Mouse (Mus musculus) gonadal fat pad, adult 2 months (tissue): ENCODE data around the gene Hist1h2ai. TPM values are rescaled to one million over a fixed set of nuclear protein-coding genes. Genes with fewer than 3 reads are reported as not detected.
A peak's percentile ranks its signal among the peaks of the same experiment; 100 is the strongest.
"Not testable (repeated sequence)": the region's sequence is repeated elsewhere in the genome, so short reads cannot be mapped to it uniquely, and the experiment has no call there.

Experiments
- DNase-seq: peaks from one replicate; pipeline ENCODE4 v3.0.0-alpha.2; 2012; ENCODE audit warnings: low read depth
- polyA plus RNA-seq: library from polyadenylated mRNA; depleted of rRNA; stranded (reverse); fragments of >200 nt; gene quantifications from 2 replicates; pipeline ENCODE4 v1.2.3, GENCODE M21; 2012

Gene Hist1h2ai
- polyA plus RNA-seq, 1 experiment: 4.3 TPM

DNA sequence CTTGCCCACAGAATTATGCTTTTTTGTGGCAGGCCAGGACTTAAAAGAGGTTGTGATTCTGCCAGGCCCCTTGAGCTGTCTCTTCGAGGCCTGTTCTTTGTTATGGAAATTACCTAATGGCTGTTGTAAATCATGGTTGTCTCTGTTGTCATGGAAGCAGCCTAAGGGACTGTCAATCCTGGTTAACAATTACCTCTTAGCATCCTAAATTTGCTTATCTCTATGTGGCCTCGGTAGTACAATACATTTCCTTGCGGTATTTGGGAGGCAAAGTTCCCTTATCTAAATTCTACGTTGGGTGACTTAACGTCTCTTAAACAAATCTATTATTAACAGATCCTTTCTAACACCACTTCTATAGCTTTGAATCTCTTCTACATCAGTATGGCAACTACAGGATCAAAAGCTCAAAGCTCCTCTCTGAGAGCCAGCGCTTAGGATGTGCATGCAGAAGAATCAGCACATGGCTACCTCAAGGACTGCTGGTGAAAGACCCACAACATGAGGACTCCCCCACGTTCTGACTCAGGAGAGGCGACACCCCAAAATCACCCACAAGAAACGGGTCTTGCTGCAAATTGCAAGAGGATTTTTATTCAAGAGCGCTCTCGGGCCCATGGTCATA, 11.8 kb downstream of the Hist1h2ai start:
- no peak for DNase-seq

DNA sequence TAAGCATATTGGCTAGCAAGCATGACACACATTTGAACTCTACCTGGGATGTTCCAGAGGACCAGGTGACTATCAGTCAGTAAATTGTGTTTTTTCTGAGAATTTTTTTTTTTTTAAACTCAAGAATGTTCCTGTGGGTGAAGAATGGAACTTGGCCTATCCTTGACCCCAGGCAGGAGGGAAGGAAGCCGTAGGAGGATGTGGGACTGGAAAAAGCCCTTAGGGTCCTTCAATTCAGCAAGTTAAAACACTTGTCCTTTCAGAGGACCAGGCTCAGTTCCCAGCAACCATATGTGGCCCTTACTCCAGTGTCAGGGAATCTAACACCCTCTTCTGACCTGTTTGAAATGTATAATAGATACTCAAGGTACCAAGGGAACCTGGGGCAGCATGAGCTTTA, 13.3 kb downstream of the Hist1h2ai start:
- no peak for DNase-seq

DNA sequence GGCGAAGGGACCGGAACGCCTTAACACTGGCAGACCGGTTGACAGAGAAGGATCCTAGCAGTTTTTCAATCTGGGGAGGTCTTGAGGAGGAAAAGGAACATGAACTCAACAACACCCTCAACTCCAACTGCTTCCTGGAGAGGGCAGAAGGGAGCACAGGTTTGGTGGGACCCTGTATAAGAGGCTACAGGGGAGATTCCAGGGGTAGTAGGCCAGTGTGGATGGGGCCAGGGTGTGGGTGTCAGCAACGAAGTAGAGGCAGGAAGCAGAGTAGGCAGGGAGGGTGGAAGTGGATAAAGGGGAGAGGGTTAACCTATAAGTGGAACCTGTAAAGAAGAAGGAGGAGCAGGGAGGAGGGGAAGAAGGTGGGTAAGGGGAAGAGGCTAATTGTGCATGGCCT, 17.2 kb downstream of the Hist1h2ai start:
- DNase-seq: no peak

DNA sequence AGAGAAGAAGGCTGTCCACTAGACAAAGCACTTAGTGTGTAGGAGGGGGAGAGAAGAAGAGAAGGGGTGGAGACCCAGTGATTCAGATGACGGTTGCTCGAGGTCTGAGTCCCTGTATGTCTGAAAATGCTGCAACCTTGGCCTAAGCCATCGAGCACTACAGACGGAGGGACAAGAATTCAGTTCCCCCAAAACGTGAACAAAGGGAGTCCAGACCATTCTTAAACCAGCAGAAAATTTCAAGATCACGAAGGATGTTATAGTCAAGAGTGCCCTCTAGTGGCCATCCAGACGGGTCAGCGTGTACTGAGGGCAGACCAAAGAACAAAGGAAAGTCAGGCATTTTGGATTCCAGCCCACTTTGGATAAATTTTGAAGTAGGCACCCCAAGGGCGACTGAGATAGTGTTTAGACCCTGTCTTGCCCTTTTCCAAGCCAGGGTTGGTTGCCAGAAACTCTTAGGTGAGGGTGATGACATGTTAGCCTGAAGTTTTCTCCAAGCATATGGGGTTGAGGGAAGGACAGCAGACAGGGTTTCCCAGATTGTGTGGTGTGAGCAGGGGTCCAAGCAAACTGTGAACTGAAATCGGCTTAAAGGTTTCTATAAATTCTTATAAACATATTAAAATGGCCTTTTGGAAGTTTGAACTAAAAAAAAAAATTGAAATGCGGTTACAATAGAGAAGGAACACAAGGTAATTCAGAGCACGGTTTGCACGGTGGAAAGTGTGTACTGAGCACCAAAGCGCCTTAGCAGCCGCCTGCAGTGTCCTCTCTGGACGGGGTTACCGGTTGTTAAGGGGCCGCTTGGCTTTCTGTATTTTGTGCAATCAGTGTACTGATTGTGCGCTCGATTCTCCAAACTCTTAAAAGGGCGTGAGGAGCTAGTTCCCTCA, 18.0 kb downstream of the Hist1h2ai start:
- no peak for DNase-seq

DNA sequence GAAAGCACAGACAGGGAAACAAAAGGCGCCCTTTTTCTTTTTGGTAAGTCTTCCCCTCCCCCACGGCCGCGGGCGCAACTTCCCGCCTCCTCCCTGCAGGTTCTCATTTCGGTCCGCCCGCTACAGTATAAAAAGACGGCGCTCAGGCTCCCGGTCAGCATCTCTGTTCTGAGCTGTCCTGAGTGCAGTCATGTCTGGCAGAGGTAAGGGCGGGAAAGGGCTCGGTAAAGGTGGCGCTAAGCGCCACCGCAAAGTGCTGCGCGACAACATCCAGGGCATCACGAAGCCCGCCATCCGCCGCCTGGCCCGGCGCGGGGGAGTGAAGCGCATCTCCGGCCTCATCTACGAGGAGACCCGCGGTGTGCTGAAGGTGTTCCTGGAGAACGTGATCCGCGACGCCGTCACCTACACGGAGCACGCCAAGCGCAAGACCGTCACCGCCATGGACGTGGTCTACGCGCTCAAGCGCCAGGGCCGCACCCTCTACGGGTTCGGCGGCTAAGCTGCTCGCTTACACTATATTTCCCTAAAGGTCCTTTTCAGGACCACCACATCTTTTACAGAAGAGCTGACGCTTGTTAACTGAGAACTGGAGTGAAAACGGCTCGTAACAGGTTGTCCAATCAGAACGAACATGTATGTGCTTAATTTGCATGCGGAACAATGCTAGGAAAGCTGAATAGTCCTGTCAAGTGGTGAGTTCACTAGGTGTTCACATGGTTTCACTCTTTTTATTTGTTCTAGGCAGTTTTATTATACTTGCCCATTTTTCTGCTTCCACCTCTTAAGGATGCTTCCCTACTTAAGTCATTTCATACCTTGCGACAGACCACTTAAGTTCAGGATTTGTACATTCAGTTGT, 18.9 kb downstream of the Hist1h2ai start, which contains the start of gene Hist1h4j:
Hist1h4j (plus strand) TSS at position 159 of the 862 bp plus-strand sequence.
- DNase-seq: not testable (repeated sequence)

DNA sequence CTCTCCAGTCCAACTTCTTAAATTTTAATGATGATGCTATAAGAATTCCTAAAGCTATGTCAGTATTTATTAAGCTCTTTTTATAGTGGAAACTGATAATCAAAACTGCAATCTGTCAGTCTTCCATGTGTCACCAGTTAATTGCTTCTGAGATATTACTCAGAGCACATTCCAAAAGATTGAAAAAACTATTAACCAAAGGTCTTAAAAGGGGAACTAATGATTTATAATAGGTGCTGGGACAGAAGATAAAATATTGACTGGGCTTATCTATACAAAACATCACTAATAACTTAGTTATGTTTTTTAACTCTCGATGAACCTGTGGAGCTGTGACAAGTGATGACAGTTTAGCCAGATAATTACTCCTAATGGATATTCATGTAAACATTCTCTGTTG, 28.8 kb downstream of the Hist1h2ai start:
- DNase-seq: no peak

DNA sequence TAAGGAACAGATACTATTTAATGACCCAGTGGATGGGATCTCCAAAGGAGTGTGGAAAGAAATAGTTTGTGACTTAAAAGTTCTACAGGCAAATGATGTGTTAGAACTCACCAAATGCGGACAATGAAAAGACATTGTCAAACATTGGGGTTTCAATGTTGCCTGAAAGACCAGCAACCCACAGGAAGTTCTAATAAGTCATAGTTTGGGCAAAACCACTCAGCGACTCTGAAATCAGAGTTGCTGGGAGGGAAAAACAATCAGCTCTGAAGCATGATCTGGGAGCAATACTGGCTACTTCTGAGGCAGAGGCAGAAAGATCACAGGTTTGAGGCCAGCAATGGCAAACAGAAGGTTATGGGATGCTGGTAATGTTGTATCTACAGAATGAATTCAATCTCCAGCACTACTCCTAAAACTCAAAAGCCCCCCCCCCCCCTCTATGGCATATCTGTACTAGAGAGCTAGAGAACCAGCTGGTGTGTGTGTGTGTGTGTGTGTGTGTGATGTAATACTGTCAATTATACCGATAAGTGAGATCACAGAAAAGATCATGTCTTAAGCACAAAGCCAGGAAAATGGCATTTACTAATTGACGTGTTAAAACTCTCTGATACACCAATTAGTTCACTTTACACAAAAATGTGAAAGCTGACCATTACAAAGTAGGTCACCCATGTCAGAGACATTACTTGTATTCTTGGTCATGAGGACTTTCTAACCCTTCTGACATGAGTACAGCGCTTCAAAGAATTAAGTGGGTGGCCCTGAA, 33.4 kb downstream of the Hist1h2ai start:
- DNase-seq: no peak

DNA sequence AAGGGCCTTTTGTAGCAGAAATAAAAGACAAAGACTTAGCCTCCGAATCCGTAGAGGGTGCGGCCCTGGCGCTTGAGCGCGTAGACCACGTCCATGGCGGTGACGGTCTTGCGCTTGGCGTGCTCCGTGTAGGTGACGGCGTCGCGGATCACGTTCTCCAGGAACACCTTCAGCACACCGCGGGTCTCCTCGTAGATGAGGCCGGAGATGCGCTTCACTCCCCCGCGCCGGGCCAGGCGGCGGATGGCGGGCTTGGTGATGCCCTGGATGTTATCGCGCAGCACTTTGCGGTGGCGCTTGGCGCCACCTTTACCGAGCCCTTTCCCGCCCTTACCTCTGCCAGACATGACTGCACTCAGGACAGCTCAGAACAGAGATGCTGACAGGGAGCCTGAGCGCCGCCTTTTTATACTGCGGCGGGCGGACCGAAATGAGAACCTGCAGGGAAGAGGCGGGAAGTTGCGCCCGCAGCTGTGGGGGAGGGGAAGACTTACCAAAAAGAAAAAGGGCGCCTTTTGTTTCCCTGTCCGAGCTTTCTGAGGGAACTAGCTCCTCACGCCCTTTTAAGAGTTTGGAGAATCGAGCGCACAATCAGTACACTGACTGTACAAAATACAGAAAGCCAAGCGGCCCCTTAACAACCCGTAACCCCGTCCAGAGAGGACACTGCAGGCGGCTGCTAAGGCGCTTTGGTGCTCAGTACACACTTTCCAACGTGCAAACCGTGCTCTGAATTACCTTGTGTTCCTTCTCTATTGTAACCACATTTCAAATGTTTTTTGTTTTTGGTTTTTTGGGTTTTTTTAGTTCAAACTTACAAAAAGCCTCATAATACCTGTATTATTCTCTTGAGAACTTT, 34.2 kb downstream of the Hist1h2ai start, which contains the start of gene Hist1h4k:
Hist1h4k (minus strand) TSS at position 347 of the 859 bp plus-strand sequence.
- DNase-seq: not testable (repeated sequence)

DNA sequence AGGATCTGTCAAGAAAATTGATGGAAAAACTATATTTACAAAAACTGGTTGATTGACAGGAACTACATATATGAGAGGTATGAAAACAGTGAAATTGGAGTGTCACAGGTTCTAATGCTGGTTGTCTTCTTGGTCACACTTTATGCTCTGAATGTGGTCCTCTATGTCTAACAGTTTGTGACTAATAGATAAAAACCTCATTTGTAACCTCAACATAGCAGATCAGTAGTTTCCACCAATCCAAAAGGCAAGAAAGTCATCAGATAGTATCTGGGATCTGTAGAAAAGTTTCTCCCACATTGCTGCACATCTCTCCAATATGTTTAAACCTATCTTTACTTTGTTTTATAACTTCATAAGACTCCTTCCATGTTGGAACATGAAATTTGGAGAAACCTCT, 35.2 kb downstream of the Hist1h2ai start:
- no peak for DNase-seq

DNA sequence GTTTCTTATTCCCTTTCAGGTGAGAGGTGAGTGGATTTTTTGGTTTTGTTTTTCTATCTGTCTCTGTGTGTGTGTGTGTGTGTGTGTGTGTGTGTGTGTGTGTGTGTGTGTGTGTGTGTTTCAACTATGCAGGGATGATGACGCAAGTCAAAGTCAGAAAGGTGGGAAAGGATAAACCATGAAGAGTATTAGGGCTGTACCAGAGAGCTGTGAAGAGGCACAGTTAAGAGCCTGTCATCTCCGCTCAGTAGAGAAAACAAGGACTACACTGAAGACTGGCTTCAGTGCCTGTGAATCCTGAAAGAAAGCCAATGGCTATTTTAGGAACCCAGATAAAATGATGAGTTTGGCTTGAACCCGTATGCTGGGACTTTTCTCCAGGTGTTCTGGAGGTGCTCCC, 35.6 kb downstream of the Hist1h2ai start:
- DNase-seq: no peak

DNA sequence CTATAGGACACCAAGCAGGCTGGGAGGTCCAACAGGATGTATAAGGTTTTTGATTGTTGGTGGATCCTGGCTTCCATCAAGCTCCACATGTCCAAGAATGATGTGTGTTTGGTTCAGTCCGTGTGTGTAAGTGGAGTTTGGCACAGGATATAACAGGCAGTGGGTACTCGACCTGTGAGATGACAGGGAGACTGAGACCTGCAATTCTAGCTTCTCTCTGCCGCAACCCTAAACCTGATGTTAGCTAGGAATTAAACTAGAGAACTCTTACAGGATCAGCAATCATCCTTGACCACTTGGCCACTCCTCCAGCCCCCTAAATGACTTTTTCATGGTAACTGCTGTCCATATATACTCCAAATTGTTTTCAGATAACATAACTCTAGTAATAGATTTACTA, 36.1 kb downstream of the Hist1h2ai start:
- DNase-seq: no peak

DNA sequence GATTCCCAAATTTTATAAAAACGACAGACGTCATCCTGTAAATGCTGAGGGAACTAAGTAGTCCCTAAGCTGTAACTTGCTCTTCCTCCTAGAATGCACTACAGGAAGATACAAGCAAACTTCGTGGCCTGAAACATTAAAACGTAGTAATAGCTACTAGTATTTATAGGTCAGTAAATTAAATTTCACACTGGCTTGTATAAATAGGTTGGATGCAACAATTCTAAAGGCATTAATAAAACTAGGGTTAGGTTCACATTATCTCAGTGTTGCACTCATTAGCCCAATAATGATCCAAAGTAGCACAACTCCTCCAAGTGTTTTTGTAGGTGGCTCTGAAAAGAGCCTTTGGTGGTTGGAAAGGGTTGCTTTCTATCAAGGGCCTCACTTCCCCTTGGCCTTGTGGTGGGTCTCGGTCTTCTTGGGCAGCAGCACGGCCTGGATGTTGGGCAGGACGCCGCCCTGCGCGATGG, 36.9 kb downstream of the Hist1h2ai start:
- DNase-seq: no peak

DNA sequence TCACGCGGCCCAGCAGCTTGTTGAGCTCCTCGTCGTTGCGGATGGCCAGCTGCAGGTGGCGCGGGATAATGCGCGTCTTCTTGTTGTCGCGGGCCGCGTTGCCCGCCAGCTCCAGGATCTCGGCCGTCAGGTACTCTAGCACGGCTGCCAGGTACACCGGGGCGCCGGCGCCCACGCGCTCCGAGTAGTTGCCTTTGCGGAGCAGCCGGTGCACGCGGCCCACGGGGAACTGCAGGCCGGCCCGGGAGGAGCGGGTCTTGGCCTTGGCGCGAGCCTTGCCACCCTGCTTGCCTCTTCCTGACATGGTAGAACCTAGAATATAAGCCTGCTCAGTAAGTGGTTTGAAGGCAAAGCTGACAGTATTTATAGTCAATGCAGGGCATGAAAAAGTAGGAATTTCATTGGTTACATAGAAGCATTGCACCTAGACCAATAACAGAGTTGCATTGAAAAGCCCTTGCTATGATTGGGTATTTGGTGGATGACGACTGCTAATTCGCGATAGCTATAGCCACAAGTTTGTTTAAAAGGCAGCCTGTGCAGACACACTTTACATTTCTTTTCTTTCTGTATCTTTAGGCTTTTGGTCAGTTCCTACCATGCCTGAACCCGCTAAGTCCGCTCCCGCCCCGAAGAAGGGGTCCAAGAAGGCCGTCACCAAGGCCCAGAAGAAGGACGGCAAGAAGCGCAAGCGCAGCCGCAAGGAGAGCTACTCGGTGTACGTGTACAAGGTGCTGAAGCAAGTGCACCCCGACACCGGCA, 37.5 kb downstream of the Hist1h2ai start, which contains the start of the genes Hist1h2ak and Hist1h2bn:
Hist1h2ak (minus strand) TSS at position 304 of the 762 bp plus-strand sequence.
Hist1h2bn (plus strand) TSS at position 600 of the 762 bp plus-strand sequence.
- peak; percentile 83 for DNase-seq

DNA sequence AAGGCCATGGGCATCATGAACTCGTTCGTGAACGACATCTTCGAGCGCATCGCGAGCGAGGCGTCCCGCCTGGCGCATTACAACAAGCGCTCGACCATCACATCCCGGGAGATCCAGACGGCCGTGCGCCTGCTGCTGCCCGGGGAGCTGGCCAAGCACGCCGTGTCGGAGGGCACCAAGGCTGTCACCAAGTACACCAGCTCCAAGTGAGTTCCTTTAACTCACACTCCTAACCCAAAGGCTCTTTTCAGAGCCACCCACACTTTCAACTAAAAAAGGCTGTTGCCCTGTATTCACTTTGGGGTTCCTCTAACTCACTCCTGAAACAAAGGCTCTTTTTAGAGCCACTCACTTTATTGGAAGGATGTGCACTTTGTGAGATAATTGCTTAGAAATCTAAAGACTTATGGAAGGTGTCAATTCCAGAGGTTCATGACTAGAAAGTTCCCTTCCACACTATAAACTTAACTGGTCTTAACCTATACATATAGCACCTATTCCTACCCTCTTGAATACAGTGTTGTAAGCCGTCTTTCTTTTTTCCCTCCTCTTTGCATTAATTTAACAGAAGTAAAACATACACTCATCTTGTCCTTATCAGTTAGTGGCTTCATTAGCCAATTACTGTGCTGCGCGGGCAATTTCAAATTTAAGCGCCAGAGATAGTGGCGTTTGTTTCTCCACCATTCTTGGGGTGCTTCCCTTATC, 38.2 kb downstream of the Hist1h2ai start:
- not testable (repeated sequence) for DNase-seq

DNA sequence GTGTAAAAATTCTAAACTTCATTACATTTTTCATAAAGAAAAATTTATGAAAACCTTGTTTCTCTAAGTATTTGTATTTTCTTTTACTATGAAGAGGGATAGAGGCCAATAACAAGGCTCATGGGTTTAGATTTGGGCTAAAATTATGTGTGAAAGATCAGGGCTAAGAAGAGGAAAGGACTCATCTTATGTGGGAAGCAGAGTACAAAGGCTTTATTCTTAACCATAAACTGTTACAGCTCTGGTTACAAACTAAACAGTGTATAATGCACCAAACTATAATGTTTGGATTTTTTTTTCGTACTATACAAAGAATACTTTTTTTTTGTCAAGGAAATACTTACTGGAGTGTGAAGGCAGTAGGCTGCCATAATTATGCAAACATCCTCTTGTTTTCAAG, 39.5 kb downstream of the Hist1h2ai start:
- no peak for DNase-seq
